Mouse (Mus musculus): ENCODE data around the gene Btd.

The Btd gene

DNA sequence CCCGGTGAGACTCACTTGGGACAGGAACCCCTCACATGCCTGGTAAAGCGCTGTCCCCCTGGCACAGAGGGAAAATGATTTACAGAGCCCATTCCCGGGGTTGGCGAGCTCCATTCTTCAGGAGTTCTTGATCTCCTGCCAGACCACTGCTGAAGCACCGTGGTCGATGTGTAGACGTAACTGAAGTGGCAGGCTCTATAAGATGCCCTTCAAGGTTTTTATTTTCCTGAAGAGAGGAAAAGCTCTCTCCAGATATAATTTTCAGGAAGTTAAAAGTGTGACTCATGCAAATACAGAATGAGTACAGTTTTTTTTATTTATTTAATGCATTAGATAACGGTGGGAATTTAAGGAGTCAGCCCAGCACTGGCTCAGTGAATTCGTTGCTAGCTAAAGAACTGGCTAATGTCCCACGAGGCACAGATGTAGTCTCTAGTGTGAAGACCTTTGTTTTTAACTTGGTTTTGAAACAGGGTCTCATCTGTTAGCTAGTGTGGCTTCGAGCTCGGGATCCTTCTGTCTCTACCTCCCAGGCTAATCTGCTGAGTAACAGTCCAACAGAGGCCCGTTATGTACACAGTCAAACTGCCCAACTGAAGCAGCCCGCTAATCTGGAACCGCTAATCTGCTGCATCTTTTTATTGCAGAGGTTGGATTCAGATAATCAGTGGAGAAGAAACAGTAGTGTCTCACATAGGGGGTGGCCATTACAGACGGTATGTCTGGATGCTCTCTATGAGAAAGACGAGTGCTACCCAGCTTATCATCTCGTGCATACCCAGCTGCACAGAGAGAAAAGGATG, 23.5 kb downstream of the Btd start:
- DNase-seq (ENCODE audit: low read depth in 2 of 2, low spot score in 2 of 2): no peak

DNA sequence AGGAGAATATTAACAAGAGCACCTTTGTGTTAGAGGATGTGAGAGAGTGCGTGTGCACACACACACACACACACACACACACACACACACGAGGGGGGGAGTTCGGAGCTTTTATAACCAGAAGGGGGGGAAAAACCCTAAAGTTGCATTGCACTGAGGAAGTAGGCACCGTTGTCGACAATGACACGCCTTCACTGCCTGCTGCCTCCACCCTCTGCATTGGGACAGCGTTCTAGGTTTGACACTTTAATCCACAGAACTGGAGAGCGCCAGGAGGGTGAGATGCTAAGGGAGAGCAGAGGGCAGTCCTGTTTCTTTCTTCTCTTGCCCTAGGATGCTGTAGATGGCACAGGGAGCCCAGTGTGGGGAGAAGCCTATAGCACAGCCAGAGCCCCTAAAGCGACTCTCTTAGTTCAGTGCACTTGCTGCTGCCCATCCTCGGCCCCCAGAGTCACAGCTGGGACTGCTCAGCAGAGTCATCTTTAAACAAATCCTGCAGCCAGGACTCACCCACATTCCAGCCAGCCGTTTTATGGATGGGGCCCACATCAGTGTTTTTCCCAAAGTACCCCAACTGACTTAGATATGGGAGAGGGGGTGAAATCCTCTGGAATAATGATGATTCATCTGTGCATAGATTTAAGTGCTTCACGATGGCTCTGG, 24.2 kb downstream of the Btd start:
- peak in 1 of 2 experiments; percentile 39 for DNase-seq (ENCODE audit: low read depth in 2 of 2, low spot score in 2 of 2)

DNA sequence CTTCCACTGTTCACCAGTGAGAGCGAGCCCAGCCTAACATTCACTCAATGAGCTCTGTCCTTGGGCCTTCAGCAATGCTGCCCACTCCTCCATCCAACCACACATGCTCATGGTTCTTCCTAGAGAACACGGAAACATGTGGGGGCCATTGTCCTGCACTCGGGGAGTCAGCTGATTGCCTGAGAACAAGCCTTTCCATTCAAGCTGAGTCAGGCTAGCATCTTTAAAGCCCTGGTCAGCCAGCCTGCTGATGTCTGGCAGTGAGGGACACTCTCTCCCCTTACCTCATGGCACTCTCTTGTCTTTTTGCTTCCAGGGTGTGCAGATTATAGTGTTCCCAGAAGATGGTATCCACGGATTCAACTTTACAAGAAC, 24.7 kb downstream of the Btd start:
- DNase-seq (ENCODE audit: low read depth in 2 of 2, low spot score in 2 of 2): no peak

DNA sequence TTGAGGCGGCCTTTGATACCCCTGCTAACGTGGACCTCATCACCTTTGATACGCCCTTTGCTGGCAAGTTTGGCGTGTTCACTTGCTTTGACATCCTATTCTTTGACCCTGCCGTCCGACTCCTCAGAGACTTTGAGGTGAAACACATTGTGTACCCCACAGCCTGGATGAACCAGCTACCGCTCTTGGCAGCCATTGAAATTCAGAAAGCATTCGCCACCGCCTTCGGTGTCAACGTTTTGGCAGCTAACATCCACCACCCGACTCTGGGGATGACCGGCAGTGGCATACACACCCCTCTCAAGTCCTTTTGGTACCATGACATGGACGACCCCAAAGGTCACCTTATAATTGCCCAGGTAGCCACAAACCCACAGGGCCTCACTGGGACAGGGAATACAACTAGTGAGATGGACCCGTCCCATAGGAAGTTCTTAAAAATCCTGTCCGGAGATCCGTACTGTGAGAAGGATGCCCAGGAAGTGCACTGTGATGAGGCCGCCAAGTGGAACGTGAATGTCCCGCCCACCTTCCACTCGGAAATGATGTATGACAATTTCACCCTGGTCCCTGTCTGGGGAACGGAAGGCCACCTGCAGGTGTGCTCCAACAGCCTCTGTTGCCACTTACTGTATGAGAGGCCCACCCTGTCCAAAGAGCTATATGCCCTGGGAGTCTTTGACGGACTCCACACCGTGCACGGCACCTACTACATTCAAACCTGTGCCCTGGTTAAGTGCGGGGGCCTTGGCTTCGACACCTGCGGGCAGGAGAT, 26.3 kb downstream of the Btd start:
- no peak for DNase-seq (ENCODE audit: low read depth in 2 of 2, low spot score in 2 of 2)

DNA sequence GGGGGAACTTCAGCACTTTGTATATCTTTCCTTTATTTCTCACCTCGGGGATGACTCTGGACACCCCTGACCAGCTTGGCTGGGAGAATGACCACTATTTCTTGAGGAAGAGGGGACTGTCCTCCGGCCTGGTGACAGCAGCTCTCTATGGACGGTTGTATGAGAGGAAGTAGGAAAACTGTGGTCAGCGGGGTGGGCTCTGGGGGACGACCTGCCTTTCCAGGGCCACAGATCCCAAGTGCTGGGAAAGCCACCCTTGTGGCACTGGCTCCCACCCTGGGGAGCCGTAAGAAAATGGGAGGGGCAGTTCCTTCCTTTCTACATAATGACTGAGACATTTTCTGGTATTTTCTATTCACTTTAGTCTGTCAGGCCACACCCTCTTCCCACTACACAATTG, 26.9 kb downstream of the Btd start:
- no peak for DNase-seq (ENCODE audit: low read depth in 2 of 2, low spot score in 2 of 2)

DNA sequence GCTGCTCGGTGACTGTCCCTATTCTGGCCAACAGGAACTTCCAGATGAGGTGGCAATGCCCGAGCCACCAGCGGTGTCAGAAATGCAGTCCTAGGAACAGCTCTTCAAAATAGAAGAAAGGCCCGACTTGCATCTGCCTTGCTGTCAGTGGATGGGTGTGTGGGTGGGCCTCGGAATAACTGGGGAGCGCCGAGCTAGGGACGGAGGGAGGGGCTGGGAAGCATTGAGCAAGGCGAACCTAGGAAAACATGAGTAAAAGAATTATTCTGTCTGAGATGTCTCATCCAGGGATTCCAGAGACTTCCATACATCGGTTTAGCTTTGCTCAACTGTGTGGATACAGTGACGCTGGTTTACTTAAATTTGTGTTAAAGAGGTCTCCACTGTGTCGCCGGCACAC, 27.5 kb downstream of the Btd start:
- no peak for DNase-seq (ENCODE audit: low read depth in 2 of 2, low spot score in 2 of 2)

DNA sequence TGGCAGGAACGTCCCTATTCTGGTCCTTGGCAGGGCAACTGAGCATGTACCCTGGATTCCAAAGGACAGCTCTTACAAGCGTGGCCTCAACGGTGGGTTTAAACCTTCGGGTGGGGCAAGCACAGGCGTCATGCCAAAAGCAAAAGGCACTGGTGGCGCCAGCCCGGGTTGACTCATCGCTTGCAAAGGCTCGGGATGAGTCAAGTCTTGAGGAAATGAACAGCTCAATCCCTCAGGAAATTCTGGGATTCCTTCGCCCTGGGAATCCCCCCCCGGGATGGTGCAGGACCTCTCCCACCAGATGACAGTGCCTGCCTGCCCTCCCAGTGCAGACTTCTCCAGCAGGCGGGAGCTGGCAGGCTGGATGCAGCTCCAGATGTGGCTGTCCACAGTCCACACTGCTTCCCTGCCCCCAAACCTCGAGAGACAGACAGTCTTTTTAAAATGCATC, 28.4 kb downstream of the Btd start:
- DNase-seq (ENCODE audit: low read depth in 2 of 2, low spot score in 2 of 2): no peak

DNA sequence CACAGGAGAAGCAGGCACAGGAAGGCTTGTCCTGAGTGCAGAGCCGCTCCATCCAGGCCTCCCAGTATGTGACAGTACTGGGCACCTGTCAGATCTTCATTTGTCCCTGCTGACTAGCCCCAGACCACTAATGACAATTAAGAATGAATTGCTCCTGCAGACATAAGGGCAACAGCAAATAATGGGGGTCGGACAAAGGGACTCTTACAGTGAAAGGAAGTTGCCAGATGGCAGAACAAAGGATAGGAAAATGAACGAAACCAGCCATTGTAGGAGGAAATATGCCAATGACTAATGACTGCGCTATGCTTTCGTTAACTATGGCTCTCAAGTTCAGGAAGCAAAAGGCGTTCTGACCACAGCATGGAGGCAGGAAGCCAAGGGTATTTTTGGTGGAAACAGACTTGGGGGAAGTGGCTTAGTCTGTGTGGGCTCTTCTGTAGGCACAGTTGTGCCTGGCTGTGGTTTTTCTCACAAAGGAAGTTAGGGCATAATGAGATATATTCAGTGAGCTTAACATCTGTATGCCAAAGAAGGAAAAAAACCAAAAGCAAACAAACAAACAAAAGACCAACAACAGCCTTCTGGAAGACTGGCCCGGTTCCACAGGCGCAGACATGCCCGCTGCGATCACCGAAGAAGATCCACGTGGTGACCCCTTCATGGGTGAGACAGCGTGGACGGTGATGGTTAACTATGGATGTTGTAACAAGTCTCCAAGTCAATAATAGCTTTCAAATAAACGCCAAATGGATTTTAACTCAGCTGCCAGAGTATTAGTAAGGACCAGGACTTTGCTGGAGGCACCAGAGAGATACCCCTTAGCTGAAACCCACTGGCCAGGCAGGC, 29.0 kb downstream of the Btd start:
- peak in 1 of 2 experiments; percentile 58 for DNase-seq (ENCODE audit: low read depth in 2 of 2, low spot score in 2 of 2)

DNA sequence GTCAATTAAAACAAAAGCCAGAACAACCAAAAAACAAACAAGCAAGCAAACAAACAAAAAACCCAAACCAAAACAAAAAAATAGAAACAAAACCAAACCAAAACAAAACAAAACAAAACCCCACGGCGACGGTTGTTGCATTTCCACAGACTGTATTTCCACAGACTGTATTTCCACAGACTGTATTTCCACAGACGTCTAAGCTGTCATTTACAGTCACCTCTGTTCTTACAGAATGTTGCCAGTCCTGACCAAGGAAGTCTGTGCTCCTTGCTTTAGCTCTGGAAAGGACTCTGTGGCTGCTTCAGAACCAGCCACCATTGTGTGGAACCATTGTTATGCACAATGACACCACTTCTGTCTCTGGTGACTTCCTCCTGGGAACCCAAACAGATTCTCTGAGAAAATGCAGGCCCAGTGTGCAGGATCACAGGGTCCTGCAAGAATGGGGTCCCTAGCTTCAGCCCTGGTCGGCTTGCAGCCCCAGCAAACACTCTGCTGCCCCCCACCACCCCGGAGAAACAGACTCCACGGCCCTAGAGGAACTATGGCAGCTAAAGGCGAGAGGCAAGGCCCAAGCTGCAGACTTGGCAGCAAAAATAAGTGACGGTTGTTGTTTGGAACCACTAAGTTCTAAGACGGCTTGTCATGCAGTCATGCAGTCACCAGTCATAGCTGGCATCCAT, 30.9 kb downstream of the Btd start:
- DNase-seq (ENCODE audit: low read depth in 2 of 2, low spot score in 2 of 2): no peak

DNA sequence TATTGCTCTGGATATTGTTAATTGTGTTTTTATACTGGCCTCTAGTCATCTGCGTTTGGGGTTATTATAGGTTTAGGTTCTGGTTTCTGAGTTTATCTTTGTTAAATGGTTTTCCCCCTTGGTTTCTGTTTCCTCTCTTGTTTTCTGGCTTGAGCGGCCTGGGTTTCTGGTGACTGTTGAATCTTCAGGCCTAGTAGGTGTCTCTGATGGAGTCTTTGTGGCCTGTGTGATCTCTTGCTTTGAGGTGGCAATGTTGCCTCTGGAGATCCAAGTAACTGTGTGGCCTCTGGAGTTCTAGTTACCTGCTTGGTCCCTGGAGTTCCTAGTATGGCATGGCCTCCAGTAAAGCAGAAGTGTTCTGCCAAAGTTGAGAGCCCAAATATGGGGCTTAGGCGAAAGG, 39.8 kb downstream of the Btd start:
- DNase-seq (ENCODE audit: low read depth in 2 of 2, low spot score in 2 of 2): no peak

DNA sequence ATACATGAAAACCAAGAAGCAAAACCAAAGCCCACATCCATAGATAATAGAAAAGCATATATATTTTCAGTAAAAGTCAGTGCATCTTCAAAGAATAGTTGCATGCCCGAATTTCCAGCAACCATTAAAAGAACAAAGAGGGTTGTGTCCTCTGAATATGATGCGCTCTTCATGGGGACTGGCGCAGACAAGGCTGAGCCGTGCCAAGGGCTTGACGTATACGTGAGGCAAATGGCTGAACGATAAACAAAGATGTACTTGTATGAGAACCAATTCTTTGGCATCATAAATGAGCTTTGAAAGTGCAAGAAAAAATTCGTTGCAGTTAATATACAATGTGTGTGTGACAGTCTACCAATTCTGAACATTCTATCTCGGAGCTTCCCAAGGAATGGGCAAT, 40.5 kb downstream of the Btd start:
- no peak for DNase-seq (ENCODE audit: low read depth in 2 of 2, low spot score in 2 of 2)

DNA sequence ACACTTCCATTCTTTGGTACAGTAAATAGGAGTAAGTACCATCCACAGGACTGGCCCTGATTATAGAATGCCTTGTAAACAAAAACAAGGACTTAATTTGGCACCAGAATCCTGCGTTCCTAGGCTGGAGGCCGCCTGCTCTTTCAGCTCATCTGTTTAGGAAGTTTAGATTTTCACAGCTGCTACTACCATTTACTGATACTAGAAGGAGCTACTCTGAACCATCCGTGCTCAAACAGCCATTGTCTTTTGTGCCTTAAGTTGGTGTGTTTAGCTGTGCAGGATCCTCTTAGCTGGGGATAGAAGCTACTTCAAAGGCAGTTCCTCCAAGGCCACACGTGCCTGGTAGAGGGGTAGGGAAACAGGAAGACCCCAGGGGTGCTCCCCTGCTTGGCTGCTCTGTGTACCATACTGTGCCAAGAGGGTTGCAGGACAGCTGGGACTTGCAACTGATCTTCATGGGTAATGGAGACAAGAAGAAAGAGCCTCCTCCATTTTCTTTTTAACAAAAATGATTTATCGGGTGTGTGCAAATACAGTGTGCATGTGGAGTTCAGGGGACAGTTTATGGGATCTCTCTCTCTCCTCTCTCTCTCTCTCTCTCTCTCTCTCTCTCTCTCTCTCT, 41.2 kb downstream of the Btd start:
- DNase-seq (ENCODE audit: low read depth in 2 of 2, low spot score in 2 of 2): no peak

DNA sequence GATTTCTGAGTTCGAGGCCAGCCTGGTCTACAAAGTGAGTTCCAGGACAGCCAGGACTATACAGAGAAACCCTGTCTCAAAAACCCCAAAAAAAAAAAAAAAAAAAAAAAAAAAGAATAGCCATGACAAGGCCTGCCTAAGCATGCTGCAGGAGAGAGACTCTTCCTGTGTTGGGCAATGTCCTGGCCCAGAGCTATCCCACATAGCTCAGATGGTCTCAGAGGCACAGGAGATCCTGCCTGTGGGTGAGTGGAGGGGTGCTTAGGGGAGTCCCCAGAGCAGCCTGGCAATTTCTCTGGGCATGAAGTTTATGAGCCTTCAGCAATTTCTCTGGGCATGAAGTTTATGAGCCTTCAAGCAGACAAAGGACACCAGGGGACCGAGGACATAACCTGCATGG, 42.8 kb downstream of the Btd start:
- DNase-seq (ENCODE audit: low read depth in 2 of 2, low spot score in 2 of 2): no peak

DNA sequence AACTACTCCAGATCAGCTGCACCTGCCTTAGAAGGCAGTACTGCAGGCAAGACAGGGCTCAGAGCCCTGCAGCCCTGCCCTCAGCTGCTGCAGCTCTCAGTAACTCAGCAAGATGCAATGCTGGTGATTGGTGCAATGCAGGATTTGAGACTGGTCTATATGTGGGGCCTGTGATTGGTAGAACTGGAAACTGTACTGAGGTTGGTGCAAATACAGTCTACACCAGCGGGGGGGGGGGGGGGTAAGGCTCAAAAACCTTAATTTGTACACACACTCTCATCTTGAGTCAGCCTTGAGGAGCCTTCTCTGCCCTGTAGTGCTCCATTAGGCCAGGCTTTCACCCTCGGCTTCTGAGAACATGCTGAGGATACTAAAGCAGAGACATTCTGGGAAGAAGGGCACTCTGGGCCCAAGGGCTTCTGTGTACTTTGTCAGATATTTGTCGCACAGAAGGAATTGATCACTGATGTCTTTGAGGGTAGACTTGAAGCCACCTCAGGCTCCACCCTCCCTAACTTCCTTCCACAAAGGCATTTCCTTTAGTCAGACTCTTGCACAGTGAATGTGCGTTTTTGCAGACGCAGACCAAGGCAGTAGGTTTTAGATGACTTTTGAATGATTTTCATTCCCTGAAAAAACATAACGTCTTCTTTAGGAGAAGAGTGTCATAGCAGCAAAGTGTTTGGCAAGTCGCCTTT, 43.7 kb downstream of the Btd start:
- no peak for DNase-seq (ENCODE audit: low read depth in 2 of 2, low spot score in 2 of 2)

DNA sequence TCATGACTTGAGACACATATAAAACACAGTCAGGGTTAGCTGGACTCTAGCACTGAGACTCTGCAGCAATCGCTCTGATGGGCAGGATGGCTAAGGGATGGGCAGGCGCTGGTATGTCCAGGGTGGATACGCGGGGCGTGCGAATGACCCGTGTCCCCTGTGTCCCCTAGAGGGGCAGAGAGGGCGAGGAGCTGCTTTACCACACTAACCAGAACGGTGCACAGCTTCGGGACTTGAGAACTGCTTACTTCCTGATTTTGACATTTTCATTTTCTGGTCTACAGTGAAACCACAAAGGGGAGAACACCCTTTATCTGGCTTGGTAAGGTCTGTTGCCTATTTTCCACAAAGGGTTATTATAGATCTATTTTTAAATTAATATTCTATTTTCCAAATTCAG, 44.9 kb downstream of the Btd start:
- DNase-seq (ENCODE audit: low read depth in 2 of 2, low spot score in 2 of 2): no peak

DNA sequence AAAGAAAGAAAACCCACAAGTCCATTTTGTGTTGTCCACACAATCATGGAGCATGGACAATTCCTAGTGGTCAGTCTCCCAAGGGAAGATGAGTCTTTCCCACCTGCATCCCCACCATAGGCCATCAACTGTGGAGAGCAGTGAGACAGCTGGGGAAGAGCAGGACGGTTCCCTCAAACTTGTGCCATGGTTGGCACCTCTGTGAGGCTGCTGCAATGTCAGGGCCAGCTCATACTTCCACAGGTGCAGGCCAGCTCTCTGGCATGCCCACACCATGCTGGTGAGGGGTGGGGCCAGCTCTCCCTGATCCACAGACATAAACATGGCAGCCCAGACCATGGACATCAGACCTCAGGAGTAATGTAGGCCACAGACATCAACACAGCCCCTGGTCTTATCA, 45.4 kb downstream of the Btd start:
- DNase-seq (ENCODE audit: low read depth in 2 of 2, low spot score in 2 of 2): no peak

DNA sequence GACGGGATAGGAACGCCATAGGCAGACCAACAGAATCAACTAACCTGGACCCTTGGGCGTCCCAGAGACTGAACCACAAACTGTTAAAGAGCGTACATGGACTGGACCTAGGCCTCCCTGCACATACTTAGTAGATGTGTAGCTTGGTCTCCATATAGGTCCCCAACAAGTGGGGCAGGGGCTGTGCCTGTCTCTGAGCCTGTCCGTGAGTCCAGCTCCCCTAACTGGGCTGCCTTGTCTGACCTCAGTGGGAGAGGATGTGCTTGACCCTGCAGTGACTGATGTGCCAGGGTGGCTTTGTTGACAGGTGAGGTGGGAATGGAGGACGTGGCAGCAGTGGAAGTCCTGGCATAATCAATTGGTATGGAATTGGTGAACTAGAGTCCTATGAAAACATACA, 51.7 kb downstream of the Btd start:
- DNase-seq (ENCODE audit: low read depth in 2 of 2, low spot score in 2 of 2): no peak

DNA sequence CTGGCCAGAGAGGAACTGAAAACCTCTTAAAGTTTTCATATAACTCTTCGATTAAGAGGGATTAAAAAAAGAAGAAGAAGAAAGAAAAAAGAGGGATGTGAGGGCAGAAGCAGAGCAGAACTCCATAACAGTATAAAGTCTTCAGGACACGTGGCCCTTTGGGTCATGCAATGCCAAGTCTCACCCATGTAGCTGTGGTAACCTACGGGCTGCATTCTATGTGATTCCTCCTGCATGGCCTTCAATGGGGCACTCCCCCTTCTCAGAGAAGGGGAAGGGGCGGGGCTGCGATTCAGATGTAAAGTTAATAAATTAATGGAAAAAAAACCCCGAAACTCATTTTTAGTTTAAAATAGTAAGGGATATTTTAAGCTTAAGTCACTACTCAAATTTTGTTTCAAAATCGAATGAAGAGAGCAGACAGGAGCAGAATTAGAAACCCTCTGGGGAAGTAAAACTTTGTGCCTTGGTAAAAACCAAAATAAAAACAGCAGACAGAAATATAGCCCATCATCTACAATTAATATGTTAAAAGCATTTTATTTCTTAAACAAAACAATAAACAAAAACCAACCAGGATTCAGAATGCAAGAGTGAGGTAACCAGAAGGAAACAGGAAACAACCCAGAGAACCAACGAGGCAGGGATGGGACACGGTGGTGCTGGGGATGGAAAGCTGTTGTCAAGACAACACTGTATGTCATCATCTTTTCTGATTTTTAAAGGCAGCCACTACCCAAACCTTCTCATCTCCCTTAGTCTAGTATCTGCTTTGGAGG, 55.6 kb downstream of the Btd start:
- no peak for DNase-seq (ENCODE audit: low read depth in 2 of 2, low spot score in 2 of 2)

DNA sequence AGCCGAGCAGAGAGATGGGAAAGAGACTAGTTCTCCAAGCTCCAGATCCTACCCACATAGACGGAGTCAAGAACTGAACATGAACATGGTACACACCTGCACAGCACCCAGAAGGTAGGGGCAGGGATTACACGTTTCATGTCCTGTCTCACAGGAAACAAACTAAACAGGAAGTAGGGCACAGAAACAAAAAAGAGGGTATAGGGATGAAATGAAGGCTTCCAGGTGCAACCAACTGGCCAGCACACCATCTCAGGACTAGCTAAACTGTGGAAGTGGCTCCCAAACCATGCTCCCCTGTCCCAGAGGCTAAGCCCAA, 56.1 kb downstream of the Btd start:
- DNase-seq (ENCODE audit: low read depth in 2 of 2, low spot score in 2 of 2): no peak
